Mouse (Mus musculus) forebrain, embryonic 14.5 days (tissue): ENCODE results near the gene Tmem242. TPM values are rescaled to one million over a fixed set of nuclear protein-coding genes. Genes with fewer than 3 reads are reported as not detected.
A peak's percentile ranks its signal among the peaks of the same experiment; 100 is the strongest.

Experiments used
- ATAC-seq: fragments of 200-750 bp; cut with Nextera tagmentation; 2 replicates; pipeline ENCODE4 v1.8.0; 2017; ENCODE audit warnings: mild to moderate bottlenecking, moderate library complexity
- DNase-seq: peaks from one replicate; pipeline ENCODE4 v3.0.0-alpha.2; 2015; ENCODE audit warnings: low spot score
- H3K27ac ChIP-seq: fragments of 300-500 bp; sonication (generic); 2 replicates; pipeline ENCODE4 v1.5.1; 2014; ENCODE audit warnings: low read depth, mild to moderate bottlenecking, control low read depth, low read length, moderate library complexity
- H3K27me3 ChIP-seq: fragments of 300-500 bp; sonication (generic); replicated peaks from 2 replicates; pipeline ENCODE4 v1.6.1; 2014; ENCODE audit warnings: low read length, control low read depth, mixed read lengths; ENCODE audit not compliant: control insufficient read depth, insufficient read depth
- H3K36me3 ChIP-seq: fragments of 300-500 bp; sonication (generic); 2 replicates; pipeline ENCODE4 v1.6.1; 2014; ENCODE audit warnings: low read length, control low read depth; ENCODE audit not compliant: control insufficient read depth, insufficient read depth
- H3K4me1 ChIP-seq: fragments of 300-500 bp; sonication (generic); 2 replicates; pipeline ENCODE4 v1.6.1; 2014; ENCODE audit warnings: antibody characterized with exemption, low read length, control low read depth; ENCODE audit not compliant: control insufficient read depth, insufficient read depth
- H3K4me2 ChIP-seq: fragments of 300-500 bp; sonication (generic); 2 replicates; pipeline ENCODE4 v1.6.1; 2014; ENCODE audit warnings: mild to moderate bottlenecking, control low read depth, low read length
- H3K4me3 ChIP-seq: fragments of 300-500 bp; sonication (generic); 2 replicates; pipeline ENCODE4 v1.5.1; 2014; ENCODE audit warnings: low read depth, low read length, control low read depth
- H3K9ac ChIP-seq: fragments of 300-500 bp; sonication (generic); 2 replicates; pipeline ENCODE4 v1.6.1; 2014; ENCODE audit warnings: mild to moderate bottlenecking, low read length, control low read depth, moderate library complexity
- H3K9me3 ChIP-seq: fragments of 300-500 bp; sonication (generic); replicated peaks from 2 replicates; pipeline ENCODE4 v1.6.1; 2016; ENCODE audit warnings: low read length, control low read depth, mixed read lengths; ENCODE audit not compliant: control insufficient read depth
- WGBS: fragments of 180-500 bp; shearing (Covaris S2); extraction: QIAGEN DNeasy Blood & Tissue Kit; methylation state at CpG from one replicate; pipeline ENCODE4 v1.1.7; 2014; 5-methylcytosine and 5-hydroxymethylcytosine counted together
- polyA plus RNA-seq: library from polyadenylated mRNA; unstranded; fragments of >200 nt; fragmentation: Nextera tagmentation; extraction: Ambion mirVana; gene quantifications from 2 replicates; pipeline ENCODE4 v1.2.1, GENCODE M21; 2014

Gene Tmem242
- polyA plus RNA-seq, 1 experiment from 2014 or later: 124 TPM

- DNase-seq (no peak), ATAC-seq (no peak)
- Histone ChIP-seq H3K27ac (no peak overlapping the region), H3K36me3 (peaks cover 10% of the 10 kb centered on the region; the same call in 1 of the 2 replicates), H3K4me1 (no peaks in the 10 kb centered on the region), H3K27me3 (no peaks in the 10 kb centered on the region), H3K4me2 (no peak overlapping the region), H3K9ac (no peak overlapping the region), H3K4me3 (no peak overlapping the region), H3K9me3 (no peaks in the 10 kb centered on the region)
- 93% methylated on average over 17 of the region's 17 CpGs for WGBS
These were observed 28.9 kb downstream of the Tmem242 start for GRCm38 (mm10) chr17:5411205-5411604.

- Histone ChIP-seq H3K9me3 (no peaks in the 10 kb centered on the region), H3K27me3 (no peaks in the 10 kb centered on the region), H3K36me3 (peaks cover 10% of the 10 kb centered on the region; the same call in 1 of the 2 replicates), H3K4me1 (no peaks in the 10 kb centered on the region), H3K4me3 (no peak overlapping the region), H3K4me2 (no peak overlapping the region), H3K9ac (no peak overlapping the region), H3K27ac (no peak overlapping the region)
- 87% methylated on average over 4 of the region's 4 CpGs for WGBS
- ATAC-seq: no peak
- no peak for DNase-seq
These were observed 29.7 kb downstream of the Tmem242 start for GRCm38 (mm10) chr17:5410336-5410735.

GRCm38 (mm10) chr17:5407030-5407429, 33.0 kb downstream of the Tmem242 start:
- 69% methylated on average over 6 of the region's 6 CpGs for WGBS
- no peak overlapping the region for H3K4me3 ChIP-seq

GRCm38 (mm10) chr17:5406566-5406965, 33.5 kb downstream of the Tmem242 start:
- DNase-seq: no peak
- Histone ChIP-seq H3K36me3 (peaks cover 10% of the 10 kb centered on the region; the same call in 1 of the 2 replicates), H3K4me1 (no peaks in the 10 kb centered on the region), H3K27ac (no peak overlapping the region), H3K9ac (no peak overlapping the region), H3K27me3 (no peaks in the 10 kb centered on the region), H3K9me3 (no peaks in the 10 kb centered on the region), H3K4me2 (no peak overlapping the region), H3K4me3 (no peak overlapping the region)
- ATAC-seq: no peak
- 45% methylated on average over 10 of the region's 10 CpGs for WGBS

More at GRCm38 (mm10) chr17:5407030-5407429, 33.0 kb downstream of the Tmem242 start:
- no peak overlapping the region for H3K9ac ChIP-seq
- DNase-seq (no peak), ATAC-seq (no peak)
- H3K4me1 ChIP-seq: no peaks in the 10 kb centered on the region
- no peak overlapping the region for H3K27ac ChIP-seq
- H3K36me3 ChIP-seq: peaks cover 10% of the 10 kb centered on the region; the same call in 1 of the 2 replicates
- no peaks in the 10 kb centered on the region for H3K9me3 ChIP-seq
- H3K4me2 ChIP-seq: no peak overlapping the region
- H3K27me3 ChIP-seq: no peaks in the 10 kb centered on the region

GRCm38 (mm10) chr17:5403885-5404284, 36.2 kb downstream of the Tmem242 start:
- Histone ChIP-seq H3K27ac (no peak overlapping the region), H3K9me3 (no peaks in the 10 kb centered on the region), H3K4me1 (no peaks in the 10 kb centered on the region), H3K4me3 (no peak overlapping the region), H3K27me3 (no peaks in the 10 kb centered on the region), H3K9ac (no peak overlapping the region), H3K4me2 (no peak overlapping the region), H3K36me3 (no peaks in the 10 kb centered on the region)
- DNase-seq (no peak), ATAC-seq (no peak)
- 85% methylated on average over 6 of the region's 6 CpGs for WGBS

- ATAC-seq (peak; percentile 74), DNase-seq (peak; percentile 71)
- Histone ChIP-seq H3K36me3 (no peaks in the 10 kb centered on the region), H3K27ac (no peak overlapping the region), H3K9me3 (no peaks in the 10 kb centered on the region), H3K9ac (no peak overlapping the region), H3K27me3 (no peaks in the 10 kb centered on the region), H3K4me1 (no peaks in the 10 kb centered on the region), H3K4me2 (no peak overlapping the region), H3K4me3 (no peak overlapping the region)
- 20% methylated on average over 8 of the region's 8 CpGs for whole genome bisulfite sequencing
These were observed 37.4 kb downstream of the Tmem242 start for GRCm38 (mm10) chr17:5402624-5403023.

GRCm38 (mm10) chr17:5402069-5402468, 38.0 kb downstream of the Tmem242 start:
- no peaks in the 10 kb centered on the region for H3K4me1 ChIP-seq
- no peaks in the 10 kb centered on the region for H3K27me3 ChIP-seq
- DNase-seq: peak; percentile 72
- no peaks in the 10 kb centered on the region for H3K9me3 ChIP-seq
- no peak overlapping the region for H3K27ac ChIP-seq
- H3K9ac ChIP-seq: no peak overlapping the region
- WGBS: 7% methylated on average over 9 of the region's 9 CpGs
- H3K4me2 ChIP-seq: 0 out of 2 replicates have a peak overlapping the region, but pooled peaks have one; percentile 16
- no peak overlapping the region for H3K4me3 ChIP-seq
- peak; percentile 62 for ATAC-seq
- no peaks in the 10 kb centered on the region for H3K36me3 ChIP-seq

GRCm38 (mm10) chr17:5401288-5401687, 38.8 kb downstream of the Tmem242 start:
- WGBS: 88% methylated on average over 10 of the region's 10 CpGs
- H3K36me3 ChIP-seq: no peaks in the 10 kb centered on the region
- H3K9me3 ChIP-seq: no peaks in the 10 kb centered on the region
- H3K4me2 ChIP-seq: no peak overlapping the region
- no peaks in the 10 kb centered on the region for H3K4me1 ChIP-seq
- DNase-seq (no peak), ATAC-seq (no peak)
- no peak overlapping the region for H3K4me3 ChIP-seq
- no peak overlapping the region for H3K27ac ChIP-seq
- H3K9ac ChIP-seq: no peak overlapping the region
- no peaks in the 10 kb centered on the region for H3K27me3 ChIP-seq

GRCm38 (mm10) chr17:5400435-5401090, 39.5 kb downstream of the Tmem242 start:
- DNase-seq: no peak
- no peak overlapping the region for H3K4me2 ChIP-seq
- no peak for ATAC-seq
- WGBS: 81% methylated on average over 14 of the region's 14 CpGs
- no peaks in the 10 kb centered on the region for H3K36me3 ChIP-seq
- H3K27me3 ChIP-seq: no peaks in the 10 kb centered on the region
- H3K4me1 ChIP-seq: no peaks in the 10 kb centered on the region
- H3K9ac ChIP-seq: no peak overlapping the region
- H3K27ac ChIP-seq: no peak overlapping the region
- H3K9me3 ChIP-seq: no peaks in the 10 kb centered on the region
- no peak overlapping the region for H3K4me3 ChIP-seq
